Mouse (Mus musculus): Measurements from ENCODE around the gene Bbs12. TPM values are rescaled to one million over a fixed set of nuclear protein-coding genes. Genes with fewer than 3 reads are reported as not detected.

Gene Bbs12
- polyA plus RNA-seq, 1 experiment = 0.14 TPM

DNA sequence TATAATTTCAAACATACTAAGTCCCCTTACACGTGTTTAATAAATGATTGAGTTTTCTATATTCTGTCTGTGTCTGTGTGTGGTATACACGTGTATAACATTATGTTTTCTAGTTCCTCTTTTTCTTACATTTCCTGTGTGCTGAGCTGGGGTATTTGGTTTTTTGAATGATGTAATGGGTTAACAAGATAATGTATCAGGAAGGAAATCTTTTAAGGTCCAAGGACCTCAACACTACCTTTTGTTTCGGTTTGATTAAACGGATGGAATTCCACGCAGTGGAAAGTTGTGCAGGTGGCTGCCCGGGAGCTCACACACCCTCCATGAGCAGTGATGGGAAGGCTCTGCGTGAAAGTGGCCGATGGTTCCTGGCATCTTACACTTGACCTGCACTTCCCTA is 31.5 kb upstream of the Bbs12 start:
- H3K27me3 ChIP-seq (ENCODE audit: control insufficient read depth, insufficient read depth, low read length) = no peaks in the 10 kb centered on the region
- 47% methylated on average over 8 of the region's 8 CpGs for WGBS
- H3K36me3 ChIP-seq (ENCODE audit: control insufficient read depth, insufficient read depth, low read length) = no peaks in the 10 kb centered on the region
- H3K4me1 ChIP-seq (ENCODE audit: control insufficient read depth, insufficient read depth, insufficient read length, low read length) = no peaks in the 10 kb centered on the region
- TF ChIP-seq POLR2A (IDR thresholded peaks at IDR 0.05; ENCODE audit: low read depth, low read length) (no peak), CTCF (IDR thresholded peaks at IDR 0.05; ENCODE audit: extremely low read depth, insufficient read length, insufficient replicate concordance, low read depth, low read length) (no peak)
- H3K27ac ChIP-seq (ENCODE audit: insufficient read depth, low read depth, low read length) = no peak overlapping the region
- 0 out of 2 replicates have a peak overlapping the region, but pooled peaks have one; percentile 10 for H3K4me3 ChIP-seq (ENCODE audit: low read depth, low read length)

DNA sequence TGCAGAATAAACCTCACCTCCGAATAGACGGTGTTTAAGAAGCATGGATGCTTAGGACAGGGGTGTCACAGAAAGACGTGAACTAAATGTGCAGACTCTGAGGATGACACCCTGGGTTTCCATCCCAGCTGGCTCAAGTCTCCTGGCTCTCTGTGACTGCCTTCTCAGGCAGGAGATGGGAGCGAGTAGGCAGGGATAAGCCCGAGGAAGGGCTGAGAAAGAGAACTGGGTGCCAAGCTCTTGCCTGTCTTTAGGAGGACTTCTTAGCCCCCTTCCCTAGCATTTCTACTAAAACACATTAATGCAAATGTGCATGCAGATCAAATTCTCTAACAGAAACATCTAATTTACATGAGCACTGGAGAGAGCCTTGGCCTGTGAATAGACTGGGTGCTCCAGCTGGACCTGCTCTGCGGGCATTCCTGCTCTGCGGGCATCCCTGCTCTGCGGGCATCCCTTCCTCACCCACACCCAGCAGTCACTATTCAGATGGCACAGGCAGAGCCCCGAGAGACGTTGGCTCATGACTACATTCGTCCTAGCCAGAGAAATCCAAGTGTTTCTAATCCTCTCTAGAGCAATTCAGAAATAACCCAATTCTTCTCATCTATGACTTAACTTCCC is 29.9 kb upstream of the Bbs12 start:
- Histone ChIP-seq H3K4me3 (ENCODE audit: low read depth, low read length) (no peak overlapping the region), H3K27me3 (ENCODE audit: control insufficient read depth, insufficient read depth, low read length) (no peaks in the 10 kb centered on the region), H3K27ac (ENCODE audit: insufficient read depth, low read depth, low read length) (no peak overlapping the region), H3K36me3 (ENCODE audit: control insufficient read depth, insufficient read depth, low read length) (no peaks in the 10 kb centered on the region), H3K4me1 (ENCODE audit: control insufficient read depth, insufficient read depth, insufficient read length, low read length) (no peaks in the 10 kb centered on the region)
- WGBS = 83% methylated on average over 11 of the region's 11 CpGs
- no peak for TF ChIP-seq POLR2A (IDR thresholded peaks at IDR 0.05; ENCODE audit: low read depth, low read length)
- TF ChIP-seq CTCF (IDR thresholded peaks at IDR 0.05; ENCODE audit: extremely low read depth, insufficient read length, insufficient replicate concordance, low read depth, low read length) = no peak

- WGBS = 60% methylated on average over 4 of the region's 4 CpGs
- H3K36me3 ChIP-seq (ENCODE audit: control insufficient read depth, insufficient read depth, low read length) = no peaks in the 10 kb centered on the region
- no peaks in the 10 kb centered on the region for H3K27me3 ChIP-seq (ENCODE audit: control insufficient read depth, insufficient read depth, low read length)
- H3K4me3 ChIP-seq (ENCODE audit: low read depth, low read length) = no peak overlapping the region
- no peak overlapping the region for H3K27ac ChIP-seq (ENCODE audit: insufficient read depth, low read depth, low read length)
- TF ChIP-seq CTCF (IDR thresholded peaks at IDR 0.05; ENCODE audit: extremely low read depth, insufficient read length, insufficient replicate concordance, low read depth, low read length) (no peak), POLR2A (IDR thresholded peaks at IDR 0.05; ENCODE audit: low read depth, low read length) (no peak)
- no peaks in the 10 kb centered on the region for H3K4me1 ChIP-seq (ENCODE audit: control insufficient read depth, insufficient read depth, insufficient read length, low read length)
Measured at GRCm38 (mm10) chr3:37283234-37283633, 29.1 kb upstream of the Bbs12 start.

GRCm38 (mm10) chr3:37289237-37289636 is 23.1 kb upstream of the Bbs12 start:
- H3K27ac ChIP-seq (ENCODE audit: insufficient read depth, low read depth, low read length) = no peak overlapping the region
- H3K27me3 ChIP-seq (ENCODE audit: control insufficient read depth, insufficient read depth, low read length) = no peaks in the 10 kb centered on the region
- no peak overlapping the region for H3K4me3 ChIP-seq (ENCODE audit: low read depth, low read length)
- H3K36me3 ChIP-seq (ENCODE audit: control insufficient read depth, insufficient read depth, low read length) = no peaks in the 10 kb centered on the region
- no peaks in the 10 kb centered on the region for H3K4me1 ChIP-seq (ENCODE audit: control insufficient read depth, insufficient read depth, insufficient read length, low read length)
- 90% methylated on average over 2 of the region's 2 CpGs for WGBS
- TF ChIP-seq CTCF (IDR thresholded peaks at IDR 0.05; ENCODE audit: extremely low read depth, insufficient read length, insufficient replicate concordance, low read depth, low read length) = no peak
- no peak for TF ChIP-seq POLR2A (IDR thresholded peaks at IDR 0.05; ENCODE audit: low read depth, low read length)

- no peaks in the 10 kb centered on the region for H3K4me1 ChIP-seq (ENCODE audit: control insufficient read depth, insufficient read depth, insufficient read length, low read length)
- 61% methylated on average over 7 of the region's 7 CpGs for WGBS
- no peaks in the 10 kb centered on the region for H3K36me3 ChIP-seq (ENCODE audit: control insufficient read depth, insufficient read depth, low read length)
- no peak overlapping the region for H3K27ac ChIP-seq (ENCODE audit: insufficient read depth, low read depth, low read length)
- no peak for TF ChIP-seq POLR2A (IDR thresholded peaks at IDR 0.05; ENCODE audit: low read depth, low read length)
- no peak for TF ChIP-seq CTCF (IDR thresholded peaks at IDR 0.05; ENCODE audit: extremely low read depth, insufficient read length, insufficient replicate concordance, low read depth, low read length)
- H3K4me3 ChIP-seq (ENCODE audit: low read depth, low read length) = no peak overlapping the region
- H3K27me3 ChIP-seq (ENCODE audit: control insufficient read depth, insufficient read depth, low read length) = no peaks in the 10 kb centered on the region
Measured at GRCm38 (mm10) chr3:37290881-37291541, 21.3 kb upstream of the Bbs12 start.

DNA sequence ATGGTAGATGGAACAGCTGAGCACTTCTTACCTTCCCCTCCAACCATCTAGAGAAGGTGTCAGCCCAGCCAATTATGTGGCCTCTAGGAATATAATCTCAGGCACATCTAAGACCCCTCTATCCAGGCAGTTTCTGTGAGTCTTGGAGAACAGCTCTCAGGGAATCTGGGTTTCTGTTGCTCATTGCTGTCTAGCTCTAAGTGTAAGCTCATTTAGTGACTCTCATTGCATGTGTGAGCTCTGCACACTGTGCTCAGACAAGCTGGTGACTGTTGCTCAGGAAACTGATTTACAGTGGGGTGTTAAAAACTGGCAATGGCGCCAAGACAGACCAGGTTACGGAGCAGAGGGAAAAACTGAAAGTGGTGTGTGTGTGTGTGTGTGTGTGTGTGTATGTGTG is 20.4 kb upstream of the Bbs12 start:
- 62% methylated on average over 2 of the region's 2 CpGs for WGBS
- Histone ChIP-seq H3K36me3 (ENCODE audit: control insufficient read depth, insufficient read depth, low read length) (no peaks in the 10 kb centered on the region), H3K4me1 (ENCODE audit: control insufficient read depth, insufficient read depth, insufficient read length, low read length) (no peaks in the 10 kb centered on the region), H3K4me3 (ENCODE audit: low read depth, low read length) (no peak overlapping the region), H3K27ac (ENCODE audit: insufficient read depth, low read depth, low read length) (no peak overlapping the region), H3K27me3 (ENCODE audit: control insufficient read depth, insufficient read depth, low read length) (no peaks in the 10 kb centered on the region)
- TF ChIP-seq POLR2A (IDR thresholded peaks at IDR 0.05; ENCODE audit: low read depth, low read length) (no peak), CTCF (IDR thresholded peaks at IDR 0.05; ENCODE audit: extremely low read depth, insufficient read length, insufficient replicate concordance, low read depth, low read length) (no peak)

DNA sequence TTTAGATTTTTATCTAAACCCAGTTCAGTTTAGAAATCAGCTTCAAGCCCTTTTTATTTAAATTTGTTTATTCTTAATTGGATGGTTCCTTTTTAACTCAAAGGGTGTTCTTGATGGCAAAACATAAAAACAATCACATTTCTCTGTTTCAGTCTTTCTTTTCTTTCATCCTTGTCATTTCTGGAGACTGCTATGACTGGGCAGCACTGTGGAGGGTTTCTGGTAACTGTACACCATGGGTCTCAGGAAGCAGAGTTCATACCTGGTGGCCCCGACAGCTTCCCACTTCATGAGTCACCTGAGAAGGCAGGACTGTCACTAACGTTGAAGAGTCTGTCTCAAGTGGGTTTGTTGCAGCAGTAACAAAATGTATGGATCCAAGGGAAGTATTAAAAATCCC is 19.7 kb upstream of the Bbs12 start:
- H3K4me3 ChIP-seq (ENCODE audit: low read depth, low read length) = no peak overlapping the region
- no peaks in the 10 kb centered on the region for H3K36me3 ChIP-seq (ENCODE audit: control insufficient read depth, insufficient read depth, low read length)
- no peak overlapping the region for H3K27ac ChIP-seq (ENCODE audit: insufficient read depth, low read depth, low read length)
- no peaks in the 10 kb centered on the region for H3K4me1 ChIP-seq (ENCODE audit: control insufficient read depth, insufficient read depth, insufficient read length, low read length)
- TF ChIP-seq POLR2A (IDR thresholded peaks at IDR 0.05; ENCODE audit: low read depth, low read length) (no peak), CTCF (IDR thresholded peaks at IDR 0.05; ENCODE audit: extremely low read depth, insufficient read length, insufficient replicate concordance, low read depth, low read length) (no peak)
- 58% methylated on average over 2 of the region's 2 CpGs for WGBS
- no peaks in the 10 kb centered on the region for H3K27me3 ChIP-seq (ENCODE audit: control insufficient read depth, insufficient read depth, low read length)
